Mouse (Mus musculus) frontal cortex, postnatal 10 days (tissue): Measurements from ENCODE around the gene Tmem132c.
A peak's percentile ranks its signal among the peaks of the same experiment; 100 is the strongest.

Experiments
- DNase-seq, 2 experiments: peaks; one replicate each; pipeline ENCODE4 v3.0.0; 2022; ENCODE audit warnings: low spot score in 2 of 2, mixed read lengths in 1 of 2

The Tmem132c gene

GRCm38 (mm10) chr5:127406014-127406655 is 164.5 kb downstream of the Tmem132c start:
- no peak for DNase-seq

DNA sequence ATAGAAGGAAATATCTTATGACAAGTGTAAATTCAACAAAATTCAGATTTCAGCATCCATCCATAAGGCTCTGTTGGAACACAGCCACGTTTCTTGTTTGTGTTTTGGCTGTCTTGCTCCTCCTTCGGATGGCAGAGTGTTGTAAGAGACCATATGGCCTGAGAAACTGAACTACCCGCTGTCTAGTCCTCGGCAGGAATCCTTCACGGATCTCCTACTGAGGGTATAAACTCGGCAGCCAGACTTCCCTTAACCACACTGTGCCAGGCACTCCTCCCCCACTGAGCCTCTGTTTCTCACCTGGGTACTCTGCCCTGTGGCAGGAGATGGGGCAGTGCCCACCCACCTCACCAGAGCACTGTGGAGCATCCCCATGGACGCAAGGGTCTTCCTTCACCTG is 174.9 kb downstream of the Tmem132c start:
- DNase-seq = peak; percentile 13

DNA sequence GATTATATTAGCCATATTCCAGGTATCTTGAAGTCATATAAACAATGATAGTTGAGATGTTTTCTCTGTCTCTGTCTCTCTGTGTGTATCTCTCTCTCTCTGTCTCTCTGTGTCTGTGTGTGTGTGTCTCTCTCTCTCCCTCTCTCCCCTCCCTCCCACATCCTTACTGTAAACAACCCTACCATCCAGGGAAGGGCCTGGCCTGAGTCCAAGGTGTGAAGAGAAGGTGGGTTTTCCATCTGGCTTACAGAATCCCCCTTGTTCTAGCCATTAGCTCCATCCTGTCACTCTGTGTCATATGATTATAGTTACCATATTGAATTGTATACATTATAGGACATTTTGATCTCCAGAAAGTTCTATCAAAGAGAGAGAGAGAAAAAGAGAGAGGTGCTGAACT is 182.3 kb downstream of the Tmem132c start:
- no peak for DNase-seq

- no peak for DNase-seq
Observed at GRCm38 (mm10) chr5:127429124-127429523, 187.5 kb downstream of the Tmem132c start.

- DNase-seq = no peak
Observed at GRCm38 (mm10) chr5:127431561-127431960, 190.0 kb downstream of the Tmem132c start.

- no peak for DNase-seq
Observed at GRCm38 (mm10) chr5:127436836-127437235, 195.2 kb downstream of the Tmem132c start.

GRCm38 (mm10) chr5:127438639-127439038 is 197.0 kb downstream of the Tmem132c start:
- DNase-seq = no peak

DNA sequence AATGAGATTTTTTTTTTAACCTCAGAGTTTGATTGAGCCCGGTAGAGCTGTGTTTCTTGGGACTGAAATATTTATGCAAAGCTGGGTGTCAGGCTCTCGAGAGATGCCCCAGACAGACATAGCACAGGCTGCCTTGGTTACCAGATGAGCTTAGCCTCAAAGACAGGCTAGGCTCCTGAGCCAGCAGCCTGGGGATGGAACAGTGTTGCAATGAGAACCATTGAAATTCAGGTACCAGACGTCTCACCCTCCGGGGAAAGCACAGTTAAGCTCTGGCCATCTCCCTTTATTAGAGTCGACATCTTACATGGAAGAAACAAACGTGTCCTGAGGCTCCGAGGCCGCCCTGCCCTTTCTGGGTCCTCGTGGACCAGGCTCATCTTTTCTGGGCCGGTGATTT is 200.4 kb downstream of the Tmem132c start:
- no peak for DNase-seq

GRCm38 (mm10) chr5:127453580-127453979 is 212.0 kb downstream of the Tmem132c start:
- peak in 1 of 2 experiments; percentile 11 for DNase-seq

GRCm38 (mm10) chr5:127454068-127454467 is 212.5 kb downstream of the Tmem132c start:
- no peak for DNase-seq

DNA sequence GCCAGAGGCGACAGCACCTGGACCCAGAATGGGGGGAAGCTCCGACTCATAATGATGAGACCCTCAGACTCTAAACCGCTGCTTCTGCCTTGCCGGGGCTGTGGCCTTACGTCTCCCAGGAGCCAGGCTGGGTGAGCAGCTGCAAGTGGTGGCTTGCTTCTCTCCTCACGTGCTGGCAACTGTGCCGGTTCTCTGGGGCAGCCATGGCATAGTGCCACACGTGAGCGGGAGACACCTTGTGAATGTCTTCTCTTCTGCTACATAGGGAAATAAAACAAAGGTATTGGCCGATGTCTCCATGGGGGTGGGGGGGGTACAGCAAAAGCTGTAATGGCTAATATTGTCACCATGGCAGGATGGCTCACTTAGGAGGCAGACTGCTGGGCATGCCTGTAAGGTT is 214.5 kb downstream of the Tmem132c start:
- no peak for DNase-seq

DNA sequence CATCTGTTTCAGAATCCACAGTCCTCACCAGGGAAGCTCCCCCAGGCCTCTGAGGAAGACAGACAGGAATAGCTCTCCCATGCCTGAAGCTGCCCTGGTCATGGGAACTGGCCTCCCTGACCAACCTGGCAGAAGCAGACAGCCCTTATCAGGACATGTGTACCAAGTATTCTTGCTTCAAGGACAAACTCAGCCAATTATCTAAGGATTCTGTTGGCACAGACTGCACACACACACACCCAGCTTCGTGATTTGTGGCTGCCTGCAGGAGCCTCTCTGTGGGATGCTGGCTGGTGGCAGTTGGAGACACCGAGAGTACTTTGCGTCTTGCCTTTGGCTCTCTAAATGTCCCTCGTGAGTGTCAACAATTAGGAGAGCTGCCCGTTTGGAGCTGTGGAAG is 226.5 kb downstream of the Tmem132c start:
- no peak for DNase-seq

DNA sequence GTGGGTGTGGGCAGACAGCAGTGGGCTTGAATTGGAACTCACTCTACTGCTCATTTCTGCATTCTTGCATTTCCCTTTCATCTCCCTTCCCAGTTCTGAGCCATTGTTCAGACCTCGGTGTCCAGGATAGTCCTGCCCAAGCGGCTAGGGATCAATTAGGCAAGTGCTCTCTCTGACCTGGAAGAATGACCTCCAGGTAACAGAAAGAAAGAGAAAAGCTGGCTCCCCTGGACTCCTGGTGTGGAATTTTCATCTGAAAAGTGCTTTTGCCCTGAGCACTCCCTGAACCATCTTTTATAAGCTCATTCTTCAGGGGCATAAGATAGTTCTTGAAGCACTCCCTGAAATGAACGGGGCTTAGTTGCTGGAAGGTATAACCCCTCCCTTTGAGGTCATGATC is 228.7 kb downstream of the Tmem132c start:
- DNase-seq = no peak

GRCm38 (mm10) chr5:127471902-127472301 is 230.3 kb downstream of the Tmem132c start:
- DNase-seq = no peak

GRCm38 (mm10) chr5:127473706-127474105 is 232.1 kb downstream of the Tmem132c start:
- DNase-seq = no peak

- DNase-seq = no peak
Observed at GRCm38 (mm10) chr5:127474856-127475255, 233.2 kb downstream of the Tmem132c start.

DNA sequence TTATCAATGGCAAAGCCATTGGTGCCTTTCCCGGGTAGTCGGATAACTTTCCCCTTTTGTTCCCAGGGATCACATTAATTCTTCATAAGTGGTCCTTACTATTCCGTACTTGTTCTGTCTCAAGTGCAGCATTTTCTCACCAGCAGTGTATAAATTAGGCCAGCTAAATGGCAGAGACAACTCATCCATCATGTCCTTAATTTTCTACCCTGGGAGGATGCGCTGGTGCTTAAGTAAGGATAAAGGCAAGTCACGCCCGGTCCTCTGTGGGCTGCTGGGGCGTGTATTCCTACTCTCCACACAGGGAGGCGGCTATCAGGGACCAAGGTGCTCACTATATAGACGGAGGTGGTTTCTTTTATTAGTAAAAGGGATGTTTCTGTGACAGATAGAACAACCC is 236.2 kb downstream of the Tmem132c start:
- DNase-seq = no peak

DNA sequence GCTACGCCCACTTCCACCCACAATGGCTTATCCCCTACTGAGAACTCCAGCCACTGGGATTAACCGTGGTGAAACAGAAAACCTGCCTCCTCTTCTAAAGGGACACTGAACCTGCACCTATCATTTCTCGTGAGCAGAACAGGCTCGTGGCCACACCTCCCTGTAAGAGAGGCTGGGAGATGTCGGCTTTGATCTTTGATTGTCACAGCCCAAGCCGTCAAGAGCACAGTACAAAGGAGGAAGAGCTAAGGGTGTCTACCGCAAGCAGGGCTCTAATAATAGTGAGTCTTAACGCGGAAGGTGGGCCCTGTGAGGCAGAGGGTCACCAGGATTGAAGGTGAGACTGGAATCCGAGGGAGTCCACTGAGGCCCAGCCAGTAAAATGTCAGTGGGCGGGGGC is 236.7 kb downstream of the Tmem132c start:
- no peak for DNase-seq

DNA sequence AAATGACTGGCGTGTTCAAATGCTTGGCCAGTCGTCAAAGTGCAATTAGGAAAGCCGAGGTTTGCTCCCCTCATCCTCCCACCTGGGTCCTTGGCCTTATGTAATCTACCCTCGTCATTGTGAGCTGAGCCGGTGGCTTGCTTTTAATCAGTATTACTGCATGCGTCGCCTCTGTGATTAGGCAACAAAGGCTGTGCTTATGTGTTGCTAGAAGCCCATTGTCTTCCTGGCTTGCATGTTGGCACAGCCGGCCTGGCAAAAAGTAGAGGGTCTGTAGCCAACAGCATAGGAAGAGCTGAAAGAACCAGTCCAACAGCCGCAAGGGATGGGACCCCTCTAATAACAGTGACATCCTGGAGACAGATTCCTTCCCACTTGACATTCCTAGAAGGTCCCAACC is 239.3 kb downstream of the Tmem132c start:
- DNase-seq = no peak

GRCm38 (mm10) chr5:127481416-127481815 is 239.8 kb downstream of the Tmem132c start:
- DNase-seq = peak in 1 of 2 experiments; percentile 22

DNA sequence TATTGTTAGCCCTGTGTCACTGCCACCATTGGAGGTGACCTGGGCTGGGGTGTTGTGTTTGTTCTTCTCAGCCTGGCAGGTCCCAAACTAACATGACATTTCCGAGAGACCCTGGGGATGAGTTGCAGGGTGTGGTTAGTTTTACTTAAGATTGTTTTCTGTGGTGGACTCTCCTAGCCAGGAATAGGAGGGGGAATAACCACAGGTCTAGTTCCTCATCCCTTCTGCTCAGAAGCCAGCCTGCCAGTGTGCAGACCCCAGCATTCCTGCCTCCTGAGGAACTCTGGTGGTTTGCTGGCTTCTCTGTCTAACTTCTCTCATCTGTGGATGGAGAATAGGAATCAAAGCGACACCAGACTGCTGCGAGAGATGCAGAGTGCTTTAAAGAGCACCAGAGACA is 240.7 kb downstream of the Tmem132c start:
- DNase-seq = no peak

GRCm38 (mm10) chr5:127483955-127484659 is 242.5 kb downstream of the Tmem132c start:
- DNase-seq = no peak

DNA sequence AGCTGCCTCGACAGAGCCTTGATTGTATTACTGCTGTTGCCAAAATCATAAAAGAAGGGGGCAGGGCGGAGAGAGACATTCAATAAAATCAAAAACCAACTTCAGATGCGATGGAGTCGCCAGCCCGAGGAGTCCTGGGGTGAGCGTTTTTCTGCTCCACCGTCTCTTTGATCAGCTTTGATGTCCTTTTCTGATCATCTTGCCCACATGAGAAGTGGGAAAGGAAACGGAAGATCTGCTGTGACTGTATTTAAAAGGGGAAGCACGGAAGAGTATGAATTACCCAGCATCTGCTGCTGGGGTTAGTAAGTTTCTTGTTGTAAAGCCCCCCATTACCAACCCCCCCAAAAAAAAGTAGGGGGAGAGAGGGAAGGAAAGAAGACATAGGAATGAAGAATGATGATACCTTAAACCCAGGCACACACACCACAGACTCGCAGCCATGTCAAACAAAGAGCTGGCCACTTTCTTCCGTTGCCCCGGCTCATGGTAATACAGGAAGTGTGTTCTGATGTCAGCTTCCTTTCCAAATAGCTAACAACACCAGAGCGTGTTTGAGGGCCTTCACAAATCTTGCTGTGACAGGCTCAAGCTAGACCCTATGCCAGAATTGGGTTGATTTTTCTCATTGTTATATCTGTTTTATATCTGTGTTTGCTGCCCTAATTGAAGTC is 243.3 kb downstream of the Tmem132c start:
- DNase-seq = no peak
